Mouse (Mus musculus) intestine, embryonic 16.5 days (tissue): ENCODE measurements around the gene Tk2. TPM values are rescaled to one million over a fixed set of nuclear protein-coding genes. Genes with fewer than 3 reads are reported as not detected.

Source experiments
- ATAC-seq: fragments of 200-750 bp; cut with Nextera tagmentation; 2 replicates; pipeline ENCODE4 v1.8.0; 2017; ENCODE audit warnings: moderate TSS enrichment, moderate library complexity
- H3K27ac ChIP-seq: fragments of 300-500 bp; sonication (generic); 2 replicates; pipeline ENCODE4 v1.5.1; 2014; ENCODE audit warnings: mild to moderate bottlenecking, low read length
- H3K27me3 ChIP-seq: fragments of 300-500 bp; sonication (generic); replicated peaks from 2 replicates; pipeline ENCODE4 v1.6.1; 2014; ENCODE audit warnings: low read length, control low read depth, mixed read lengths; ENCODE audit not compliant: control insufficient read depth, insufficient read depth
- H3K36me3 ChIP-seq: fragments of 300-500 bp; sonication (generic); 2 replicates; pipeline ENCODE4 v1.6.1; 2014; ENCODE audit warnings: low read length, control low read depth; ENCODE audit not compliant: control insufficient read depth, insufficient read depth
- H3K4me1 ChIP-seq: fragments of 300-500 bp; sonication (generic); 2 replicates; pipeline ENCODE4 v1.6.1; 2014; ENCODE audit warnings: low read length, control low read depth, mixed read lengths; ENCODE audit not compliant: control insufficient read depth, insufficient read depth
- H3K4me2 ChIP-seq: fragments of 300-500 bp; sonication (generic); 2 replicates; pipeline ENCODE4 v1.6.1; 2014; ENCODE audit warnings: low read depth, low read length, control low read depth
- H3K4me3 ChIP-seq: fragments of 300-500 bp; sonication (generic); 2 replicates; pipeline ENCODE4 v1.5.1; 2014; ENCODE audit warnings: mild to moderate bottlenecking, low read length
- H3K9ac ChIP-seq: fragments of 300-500 bp; sonication (generic); 2 replicates; pipeline ENCODE4 v1.6.1; 2014; ENCODE audit warnings: low read depth, low read length
- H3K9me3 ChIP-seq: fragments of 300-500 bp; sonication (generic); 2 replicates; pipeline ENCODE4 v1.6.1; 2016; ENCODE audit warnings: low read length, control low read depth; ENCODE audit not compliant: control insufficient read depth
- WGBS: fragments of 180-500 bp; shearing (Covaris S2); extraction: QIAGEN DNeasy Blood & Tissue Kit; methylation state at CpG from one replicate; pipeline ENCODE4 v1.1.7; 2014; 5-methylcytosine and 5-hydroxymethylcytosine counted together
- polyA plus RNA-seq: library from polyadenylated mRNA; unstranded; fragments of >200 nt; fragmentation: Nextera tagmentation; extraction: Ambion mirVana; gene quantifications from 2 replicates; pipeline ENCODE4 v1.2.1, GENCODE M21; 2015

The Tk2 gene
- polyA plus RNA-seq, 1 experiment from 2014 or later: 13.4 TPM

- Histone ChIP-seq H3K9me3 (no peaks in the 10 kb centered on the region), H3K4me1 (no peaks in the 10 kb centered on the region), H3K27me3 (no peaks in the 10 kb centered on the region), H3K36me3 (peaks cover 13% of the 10 kb centered on the region), H3K27ac (no peak overlapping the region), H3K4me2 (no peak overlapping the region), H3K9ac (no peak overlapping the region), H3K4me3 (no peak overlapping the region)
- no peak for ATAC-seq
- 95% methylated on average over 5 of the region's 5 CpGs for WGBS
These were observed 15.4 kb downstream of the Tk2 start for GRCm38 (mm10) chr8:104232919-104233318.

GRCm38 (mm10) chr8:104232039-104232438 is 16.3 kb downstream of the Tk2 start:
- H3K9me3 ChIP-seq: no peaks in the 10 kb centered on the region
- 96% methylated on average over 4 of the region's 4 CpGs for WGBS
- no peak overlapping the region for H3K4me2 ChIP-seq
- peaks cover 16% of the 10 kb centered on the region for H3K36me3 ChIP-seq
- ATAC-seq: no peak
- H3K27ac ChIP-seq: no peak overlapping the region
- no peak overlapping the region for H3K4me3 ChIP-seq
- no peak overlapping the region for H3K9ac ChIP-seq
- no peaks in the 10 kb centered on the region for H3K4me1 ChIP-seq
- H3K27me3 ChIP-seq: no peaks in the 10 kb centered on the region

- H3K27me3 ChIP-seq: no peaks in the 10 kb centered on the region
- H3K4me2 ChIP-seq: no peak overlapping the region
- no peak overlapping the region for H3K9ac ChIP-seq
- H3K27ac ChIP-seq: no peak overlapping the region
- H3K36me3 ChIP-seq: peaks cover 20% of the 10 kb centered on the region
- no peaks in the 10 kb centered on the region for H3K4me1 ChIP-seq
- WGBS: 93% methylated on average over 9 of the region's 9 CpGs
- no peak for ATAC-seq
- no peak overlapping the region for H3K4me3 ChIP-seq
- no peaks in the 10 kb centered on the region for H3K9me3 ChIP-seq
These were observed 18.0 kb downstream of the Tk2 start for GRCm38 (mm10) chr8:104230377-104230776.

- peaks cover 20% of the 10 kb centered on the region for H3K36me3 ChIP-seq
These were observed 21.3 kb downstream of the Tk2 start for GRCm38 (mm10) chr8:104227048-104227447.

GRCm38 (mm10) chr8:104219806-104220205 is 28.6 kb downstream of the Tk2 start:
- ATAC-seq: peak; percentile 73; the same call in 1 of the 2 replicates
- H3K27ac ChIP-seq: no peak overlapping the region
- H3K9ac ChIP-seq: no peak overlapping the region
- no peaks in the 10 kb centered on the region for H3K36me3 ChIP-seq
- H3K27me3 ChIP-seq: no peaks in the 10 kb centered on the region
- WGBS: 43% methylated on average over 5 of the region's 5 CpGs
- no peaks in the 10 kb centered on the region for H3K9me3 ChIP-seq
- H3K4me1 ChIP-seq: no peaks in the 10 kb centered on the region
- H3K4me3 ChIP-seq: no peak overlapping the region
- no peak overlapping the region for H3K4me2 ChIP-seq

More at GRCm38 (mm10) chr8:104227048-104227447, 21.3 kb downstream of the Tk2 start:
- WGBS: 92% methylated on average over 5 of the region's 5 CpGs
- Histone ChIP-seq H3K27ac (no peak overlapping the region), H3K27me3 (no peaks in the 10 kb centered on the region), H3K4me2 (no peak overlapping the region), H3K9ac (no peak overlapping the region), H3K9me3 (no peaks in the 10 kb centered on the region), H3K4me3 (no peak overlapping the region), H3K4me1 (no peaks in the 10 kb centered on the region)
- ATAC-seq: no peak

GRCm38 (mm10) chr8:104219079-104219478 is 29.3 kb downstream of the Tk2 start:
- Histone ChIP-seq H3K27ac (no peak overlapping the region), H3K4me1 (no peaks in the 10 kb centered on the region), H3K27me3 (no peaks in the 10 kb centered on the region), H3K9ac (no peak overlapping the region), H3K9me3 (no peaks in the 10 kb centered on the region), H3K4me3 (no peak overlapping the region), H3K4me2 (no peak overlapping the region), H3K36me3 (no peaks in the 10 kb centered on the region)
- ATAC-seq: peak; percentile 16; the same call in 1 of the 2 replicates
- 29% methylated on average over 11 of the region's 11 CpGs for WGBS

- Histone ChIP-seq H3K4me3 (no peak overlapping the region), H3K27me3 (no peaks in the 10 kb centered on the region), H3K9ac (no peak overlapping the region), H3K4me2 (no peak overlapping the region), H3K27ac (no peak overlapping the region), H3K9me3 (no peaks in the 10 kb centered on the region), H3K36me3 (no peaks in the 10 kb centered on the region), H3K4me1 (no peaks in the 10 kb centered on the region)
- ATAC-seq: no peak
- 88% methylated on average over 5 of the region's 5 CpGs for WGBS
These were observed 30.8 kb downstream of the Tk2 start for GRCm38 (mm10) chr8:104217601-104218000.

GRCm38 (mm10) chr8:104205292-104205691 is 43.1 kb downstream of the Tk2 start:
- ATAC-seq: no peak
- 48% methylated on average over 3 of the region's 3 CpGs for WGBS
- no peaks in the 10 kb centered on the region for H3K36me3 ChIP-seq
- H3K9ac ChIP-seq: no peak overlapping the region
- no peak overlapping the region for H3K4me2 ChIP-seq
- H3K4me1 ChIP-seq: no peaks in the 10 kb centered on the region
- H3K9me3 ChIP-seq: 0 out of 2 replicates have a peak, but pooled peaks cover 3% of the 10 kb centered on the region
- no peak overlapping the region for H3K27ac ChIP-seq
- H3K27me3 ChIP-seq: no peaks in the 10 kb centered on the region
- H3K4me3 ChIP-seq: no peak overlapping the region

- H3K27ac ChIP-seq: no peak overlapping the region
- no peak for ATAC-seq
- no peaks in the 10 kb centered on the region for H3K36me3 ChIP-seq
- H3K4me3 ChIP-seq: no peak overlapping the region
- H3K4me1 ChIP-seq: no peaks in the 10 kb centered on the region
- H3K9me3 ChIP-seq: 0 out of 2 replicates have a peak, but pooled peaks cover 3% of the 10 kb centered on the region
- H3K27me3 ChIP-seq: no peaks in the 10 kb centered on the region
- H3K9ac ChIP-seq: no peak overlapping the region
- 93% methylated on average over 4 of the region's 4 CpGs for WGBS
- no peak overlapping the region for H3K4me2 ChIP-seq
These were observed 46.0 kb downstream of the Tk2 start for GRCm38 (mm10) chr8:104202320-104202719.

- H3K9ac ChIP-seq: no peak overlapping the region
- 68% methylated on average over 3 of the region's 3 CpGs for WGBS
- 0 out of 2 replicates have a peak, but pooled peaks cover 3% of the 10 kb centered on the region for H3K9me3 ChIP-seq
- H3K27me3 ChIP-seq: no peaks in the 10 kb centered on the region
- H3K36me3 ChIP-seq: no peaks in the 10 kb centered on the region
- H3K27ac ChIP-seq: no peak overlapping the region
- no peaks in the 10 kb centered on the region for H3K4me1 ChIP-seq
- no peak for ATAC-seq
- no peak overlapping the region for H3K4me3 ChIP-seq
- no peak overlapping the region for H3K4me2 ChIP-seq
These were observed 46.7 kb downstream of the Tk2 start for GRCm38 (mm10) chr8:104201622-104202021.
